Comparison of ENCODE assay signal across 19 mouse cellular contexts in genomic region chr11:22798916-22799315, GRCm38 (mm10).
"Had no signal": no experiment of that assay in that cellular context is flagged by ENCODE, and none has a peak within 500 bp of the region (broad histone marks: within the 10 kb centered on the region; RNA-seq: fewer than 3 reads in every experiment).

No protein-coding gene starts in this region.

- H3K4me1 ChIP-seq: midbrain, embryonic 12.5 days; neural tube, embryonic 12.5 days; neural tube, embryonic 15.5 days had no signal

- H3K4me3 ChIP-seq: layer of hippocampus, adult 2 months; liver, embryonic 13.5 days; midbrain, embryonic 12.5 days; midbrain, embryonic 15.5 days; neural tube, embryonic 12.5 days; neural tube, embryonic 15.5 days; stomach, embryonic 15.5 days had no signal

- H3K4me2 ChIP-seq: liver, embryonic 13.5 days; midbrain, embryonic 12.5 days; midbrain, embryonic 15.5 days; neural tube, embryonic 12.5 days; neural tube, embryonic 15.5 days had no signal

- H3K27me3 ChIP-seq: liver, embryonic 13.5 days; midbrain, embryonic 12.5 days; midbrain, embryonic 15.5 days; neural tube, embryonic 12.5 days; neural tube, embryonic 15.5 days; stomach, embryonic 15.5 days had no signal

- DNase-seq: kidney, adult 11 months; kidney, adult 8-10 months; kidney, postnatal 25 days; layer of hippocampus, postnatal 36 days; left cerebral cortex, postnatal 4 days; liver, embryonic 13.5 days; lung, adult 2 months; right cerebral cortex, adult 18-20 months; right cerebral cortex, postnatal 14 days; right cerebral cortex, postnatal 4 days; spleen, adult 18-20 months; thymus, postnatal 25 days had no signal

- H3K9ac ChIP-seq: liver, embryonic 13.5 days; midbrain, embryonic 12.5 days; midbrain, embryonic 15.5 days; neural tube, embryonic 12.5 days; neural tube, embryonic 15.5 days; stomach, embryonic 15.5 days had no signal

- H3K9me3 ChIP-seq: liver, embryonic 13.5 days; midbrain, embryonic 12.5 days; midbrain, embryonic 15.5 days; neural tube, embryonic 12.5 days; neural tube, embryonic 15.5 days; stomach, embryonic 15.5 days had no signal

- H3K36me3 ChIP-seq: liver, embryonic 13.5 days; midbrain, embryonic 12.5 days; midbrain, embryonic 15.5 days; neural tube, embryonic 12.5 days; neural tube, embryonic 15.5 days; stomach, embryonic 15.5 days had no signal

- H3K27ac ChIP-seq: layer of hippocampus, adult 2 months; liver, embryonic 13.5 days; macrophage; midbrain, embryonic 12.5 days; midbrain, embryonic 15.5 days; neural tube, embryonic 12.5 days; neural tube, embryonic 15.5 days had no signal
